Mouse (Mus musculus) adrenal gland, adult 18-20 months (tissue): ENCODE measurements around the gene Mad2l2. TPM values are rescaled to one million over a fixed set of nuclear protein-coding genes. Genes with fewer than 3 reads are reported as not detected.
"Not testable (repeated sequence)": the region's sequence is repeated elsewhere in the genome, so short reads cannot be mapped to it uniquely, and the experiment has no call there.

ENCODE experiments used
- DNase-seq, 2 experiments: peaks; one replicate each; pipeline ENCODE4 v3.0.0; 2021 to 2022; ENCODE audit warnings: low spot score in 2 of 2
- total RNA-seq, 2 experiments: library from RNA; stranded (reverse); gene quantifications; 1 replicate in 1 of 2; 2 replicates in 1 of 2; pipeline ENCODE4 v1.2.3; 2021

Mad2l2 gene
- total RNA-seq, 2 experiments from 2014 or later, result 20.2 to 21.6 TPM

DNA sequence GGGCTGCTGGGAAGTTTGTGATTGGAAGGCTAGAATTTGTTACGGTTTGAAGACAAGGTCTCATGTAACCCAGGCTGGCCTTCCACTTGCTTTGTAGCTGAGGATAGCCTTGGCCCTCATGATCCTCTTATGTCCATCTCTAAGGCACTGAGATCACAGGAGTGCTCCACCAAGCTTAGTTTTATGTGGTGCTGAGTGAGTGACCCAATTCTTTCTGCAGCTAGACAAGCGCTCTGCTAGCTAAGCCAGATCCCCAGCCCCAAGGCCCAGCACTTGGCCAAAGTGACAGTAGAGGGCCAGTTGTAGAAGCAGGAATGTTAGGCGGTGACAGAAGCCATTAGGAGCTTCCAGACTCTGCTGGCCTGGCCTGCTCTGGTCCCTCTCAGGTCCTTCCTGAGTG, 26.0 kb upstream of the Mad2l2 start:
- DNase-seq, result no peak

- DNase-seq, result no peak
Measured at GRCm38 (mm10) chr4:148107621-148108291, 22.4 kb upstream of the Mad2l2 start.

GRCm38 (mm10) chr4:148108565-148109100, 21.6 kb upstream of the Mad2l2 start:
- no peak for DNase-seq

GRCm38 (mm10) chr4:148109215-148109614, 21.0 kb upstream of the Mad2l2 start:
- DNase-seq, result no peak

GRCm38 (mm10) chr4:148112519-148112918, 17.7 kb upstream of the Mad2l2 start:
- DNase-seq, result no peak

DNA sequence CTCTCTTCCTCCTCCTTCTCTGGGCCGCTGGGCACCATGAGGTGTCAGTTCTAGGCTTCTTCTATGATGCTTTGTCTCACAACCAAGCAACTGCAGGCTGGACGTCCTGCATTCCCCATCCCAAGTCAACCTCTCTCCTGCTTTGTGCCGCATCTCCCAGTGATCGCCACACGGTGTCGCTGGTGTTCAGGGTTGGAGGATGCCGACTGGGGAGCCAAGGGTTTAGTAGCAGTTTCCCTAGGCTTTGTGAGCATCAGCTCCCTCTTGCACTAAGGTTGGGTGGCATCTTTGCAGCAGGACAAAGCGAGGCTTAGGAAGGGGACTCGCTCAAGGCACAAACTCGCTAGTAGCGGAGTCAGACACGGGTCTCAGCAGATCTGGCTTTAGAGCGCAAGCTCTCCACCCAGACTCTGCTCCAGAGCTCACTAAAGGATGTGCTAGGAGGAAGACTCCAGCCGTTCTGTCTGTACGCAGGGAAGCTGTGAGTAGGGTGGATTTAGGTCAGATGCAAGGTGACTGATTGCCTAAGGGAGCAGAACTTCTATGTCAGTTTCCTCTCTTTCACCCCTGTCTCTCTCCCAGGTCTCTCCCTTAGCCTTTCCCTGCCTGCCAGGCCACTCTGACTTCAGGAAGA, 15.3 kb upstream of the Mad2l2 start:
- peak; percentile 90 for DNase-seq

- no peak for DNase-seq
Measured at GRCm38 (mm10) chr4:148115467-148115866, 14.7 kb upstream of the Mad2l2 start.

GRCm38 (mm10) chr4:148116657-148117056, 13.5 kb upstream of the Mad2l2 start:
- no peak for DNase-seq

GRCm38 (mm10) chr4:148117392-148117791, 12.8 kb upstream of the Mad2l2 start:
- DNase-seq, result no peak

DNA sequence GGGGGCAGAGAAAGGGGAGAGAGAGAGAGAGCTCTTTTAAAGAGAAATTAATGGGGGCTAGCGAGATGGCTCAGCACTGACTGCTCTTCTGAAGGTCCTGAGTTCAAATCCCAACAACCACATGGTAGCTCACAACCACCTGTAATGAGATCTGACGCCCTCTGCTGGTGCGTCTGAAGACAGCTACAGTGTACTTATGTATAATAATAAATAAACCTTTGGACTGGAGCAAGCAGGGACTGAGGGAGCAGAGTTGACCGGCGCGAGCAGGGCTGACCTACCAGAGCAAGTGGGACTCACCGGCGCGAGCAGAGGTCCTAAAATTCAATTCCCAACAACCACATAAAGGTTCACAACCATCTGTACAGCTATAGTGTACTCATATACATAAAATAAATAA, 10.6 kb upstream of the Mad2l2 start:
- DNase-seq, result not testable (repeated sequence)

GRCm38 (mm10) chr4:148120555-148120954, 9.6 kb upstream of the Mad2l2 start:
- no peak for DNase-seq

- no peak for DNase-seq
Measured at GRCm38 (mm10) chr4:148121362-148121761, 8.8 kb upstream of the Mad2l2 start.

GRCm38 (mm10) chr4:148121982-148122693, 8.0 kb upstream of the Mad2l2 start:
- no peak for DNase-seq

- no peak for DNase-seq
Measured at GRCm38 (mm10) chr4:148122694-148123066, 7.5 kb upstream of the Mad2l2 start.

DNA sequence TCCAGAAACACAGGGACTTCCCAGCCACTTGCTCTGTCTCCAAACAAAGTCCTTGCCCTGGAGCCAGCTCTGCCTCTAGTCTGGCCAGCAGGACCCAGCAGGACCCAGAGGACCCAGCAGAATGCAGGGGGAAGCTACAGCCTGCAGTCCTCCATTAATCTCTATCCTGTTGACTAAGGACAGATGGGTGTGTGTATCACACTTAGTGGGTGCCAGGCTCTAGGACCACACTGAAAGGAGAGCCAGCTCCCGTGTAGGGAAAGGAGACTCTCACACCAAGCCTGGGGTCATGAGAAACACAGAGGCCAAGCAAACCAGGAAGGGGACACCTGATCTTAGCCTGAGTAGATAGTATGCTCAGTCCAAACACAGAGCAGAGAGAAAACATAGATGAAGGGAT, 1.9 kb upstream of the Mad2l2 start:
- DNase-seq, result no peak

- DNase-seq, result no peak
Measured at GRCm38 (mm10) chr4:148128672-148129071, 1.5 kb upstream of the Mad2l2 start.

- no peak for DNase-seq
Measured at GRCm38 (mm10) chr4:148130561-148131413, 603 bp downstream of the Mad2l2 start, which contains the start of gene Draxin. Gene Draxin, minus strand, starts transcription at chr4:148130698.

GRCm38 (mm10) chr4:148131497-148132081, 1.4 kb downstream of the Mad2l2 start:
- no peak for DNase-seq

DNA sequence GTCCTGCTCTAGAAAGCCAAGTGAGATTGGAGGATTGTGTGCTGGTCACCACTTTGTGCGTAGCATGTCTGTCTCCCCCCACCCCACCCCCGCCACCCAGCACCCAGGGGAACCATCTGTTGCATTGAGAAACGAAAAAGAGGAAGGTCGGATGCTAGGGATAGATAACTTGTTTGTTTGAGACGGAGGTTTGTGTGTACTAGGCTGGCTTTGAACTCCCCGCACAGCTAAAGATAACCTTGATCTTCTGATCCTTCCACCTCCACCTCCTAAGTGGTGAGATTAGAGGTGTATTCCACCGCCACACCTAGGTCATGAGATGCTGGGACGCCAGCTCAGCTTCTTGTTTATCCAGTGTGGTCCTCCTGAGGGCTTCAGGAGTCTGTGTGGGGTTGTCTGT, 4.8 kb downstream of the Mad2l2 start:
- no peak for DNase-seq

DNA sequence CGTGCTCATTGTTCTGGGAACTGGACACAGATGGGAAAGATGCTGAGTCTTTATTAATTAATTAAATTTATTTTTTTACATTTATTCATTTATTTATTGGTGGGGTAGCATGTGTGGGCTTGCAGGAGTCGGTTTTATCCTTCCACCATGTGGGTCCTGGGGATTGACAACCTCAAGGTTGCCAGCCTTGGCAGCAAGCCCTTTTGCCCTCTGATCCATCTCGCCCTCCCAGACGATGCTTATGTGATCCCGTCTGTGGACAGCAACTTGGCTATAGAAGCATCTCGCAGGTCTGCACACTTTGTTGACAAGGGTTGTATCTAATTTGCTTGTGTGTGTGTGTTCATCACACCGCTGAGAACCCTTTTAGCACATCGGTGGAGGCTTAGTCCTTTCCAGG, 7.3 kb downstream of the Mad2l2 start:
- DNase-seq, result no peak

GRCm38 (mm10) chr4:148139767-148140097, 9.5 kb downstream of the Mad2l2 start:
- no peak for DNase-seq
